Mouse (Mus musculus) small intestine, adult 2 months (tissue): ENCODE measurements around the gene Glrb.

Experiments
- CTCF ChIP-seq: fragments of 200-500 bp; IDR thresholded peaks from 2 replicates; pipeline ENCODE4 v1.5.1; 2012; ENCODE audit warnings: low read depth, mild to moderate bottlenecking, control low read depth, inconsistent platforms, low read length, moderate library complexity, mixed read lengths; ENCODE audit not compliant: insufficient replicate concordance, insufficient read length; ENCODE audit errors: extremely low read depth
- POLR2A ChIP-seq: fragments of 200-500 bp; IDR thresholded peaks from 2 replicates; pipeline ENCODE4 v1.6.1; 2012; ENCODE audit warnings: low read depth, mild to moderate bottlenecking, control low read depth, inconsistent platforms, low read length, moderate library complexity

DNA sequence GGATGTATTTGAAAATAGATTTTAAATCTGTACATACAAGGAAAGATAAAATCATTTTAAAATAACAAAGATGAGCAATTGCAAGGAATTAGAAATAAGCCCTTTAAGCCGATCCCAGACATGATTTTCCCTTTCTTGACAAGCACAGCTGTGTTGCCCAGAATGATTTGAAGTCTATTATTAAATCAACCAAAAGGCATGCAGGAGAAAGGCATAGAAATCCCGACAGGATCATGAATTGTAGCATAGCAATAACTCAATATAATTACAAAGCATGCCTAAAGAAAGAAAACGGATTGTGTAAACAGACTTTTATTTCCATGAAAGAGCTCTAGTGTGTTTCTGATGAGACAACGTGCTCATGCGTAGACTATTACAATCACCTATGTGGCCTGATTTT lies 39.4 kb downstream of the Glrb start:
- TF ChIP-seq CTCF (no peak), POLR2A (no peak)
